Comparison of ENCODE assay signal across 8 mouse cellular contexts in genomic region chr2:74578843-74579489, GRCm38 (mm10). TPM values are rescaled to one million over a fixed set of nuclear protein-coding genes. Genes with fewer than 3 reads are reported as not detected.
DNase-seq lines count a peak whose midpoint lies in the region; ATAC-seq and TF ChIP-seq lines count a peak whose summit lies in the region.

Lnpk (minus strand) TSS chr2:74579435.

- peak within 1 kb of the TSS; percentile 83 for H3K9ac ChIP-seq in CH12.LX (ENCODE audit: insufficient read depth, low read depth)
- peak within 1 kb of the TSS; percentile 93 for H3K9ac ChIP-seq in forebrain, embryonic 11.5 days (ENCODE audit: low read length)
- peak within 1 kb of the TSS; percentile 85 for H3K9ac ChIP-seq in heart, embryonic 16.5 days (ENCODE audit: low read length)
- H3K9ac ChIP-seq in liver, postnatal 0 days (replicated peaks) = peak within 1 kb of the TSS; percentile 93
- H3K9ac ChIP-seq in neural tube, embryonic 14.5 days (replicated peaks; ENCODE audit: low read depth, low read length) = peak within 1 kb of the TSS; percentile 84

- TF ChIP-seq EP300 in CH12.LX (IDR thresholded peaks at IDR 0.05; ENCODE audit: low read length) = no peak
- TF ChIP-seq EP300 in liver, postnatal 0 days (IDR thresholded peaks at IDR 0.05; ENCODE audit: low read depth) = no peak

- DNase-seq in CH12.LX (ENCODE audit: extremely low read depth) = peak; percentile 83
- peak; percentile 81 for DNase-seq in c-Kit-positive CD71-positive TER-119-negative erythroid progenitor cells, embryonic 14.5 days (ENCODE audit: low read depth)
- peak; percentile 96 for DNase-seq in forebrain, embryonic 11.5 days (ENCODE audit: low spot score)
- peak; percentile 93 to 96 for DNase-seq in kidney, postnatal 4 days
- DNase-seq in liver, postnatal 0 days = peak; percentile 95
- peak; percentile 93 for DNase-seq in testis, postnatal 10 days (ENCODE audit: low spot score)

- H3K4me1 ChIP-seq in CH12.LX (ENCODE audit: control insufficient read depth in 1 of 2, insufficient read depth in 2 of 2) = peaks cover 0 to 15% of the 10 kb centered on the region in 2 experiments; a peak in 2 of 4 replicates
- 0 out of 2 replicates have a peak, but pooled peaks cover 4% of the 10 kb centered on the region for H3K4me1 ChIP-seq in forebrain, embryonic 11.5 days (replicated peaks; ENCODE audit: control insufficient read depth, insufficient read depth, low read length)
- H3K4me1 ChIP-seq in heart, embryonic 16.5 days (ENCODE audit: control insufficient read depth, insufficient read depth, low read length) = peaks cover 8% of the 10 kb centered on the region
- H3K4me1 ChIP-seq in liver, postnatal 0 days (ENCODE audit: insufficient read depth) = peaks cover 9% of the 10 kb centered on the region
- H3K4me1 ChIP-seq in neural tube, embryonic 14.5 days (ENCODE audit: control insufficient read depth, insufficient read depth, low read length) = peaks cover 7% of the 10 kb centered on the region; the same call in 1 of the 2 replicates

- peak within 1 kb of the TSS; percentile 97 for H3K4me2 ChIP-seq in CH12.LX (ENCODE audit: insufficient read depth, low read depth, poor library complexity, severe bottlenecking)
- peak within 1 kb of the TSS; percentile 94 for H3K4me2 ChIP-seq in forebrain, embryonic 11.5 days (ENCODE audit: low read depth, low read length, severe bottlenecking)
- H3K4me2 ChIP-seq in heart, embryonic 16.5 days (ENCODE audit: low read depth, low read length) = peak within 1 kb of the TSS; percentile 96
- H3K4me2 ChIP-seq in liver, postnatal 0 days (ENCODE audit: low read depth, low read length) = peak within 1 kb of the TSS; percentile 96
- H3K4me2 ChIP-seq in neural tube, embryonic 14.5 days (ENCODE audit: low read depth, low read length) = peak within 1 kb of the TSS; percentile 83

- dilution Hi-C loops in CH12.LX (cut with MboI; ENCODE audit: extremely low pct_ligation_motif_present, extremely low pct_unique_long_range_greater_than_20kb, low sequenced_read_pairs) = no loop called here

- in situ Hi-C loops in CH12.LX (cut with MboI; ENCODE audit: low pct_ligation_motif_present, low pct_unique_long_range_greater_than_20kb, low sequenced_read_pairs) = no loop called here

- under 1% methylated on average over 34 of the region's 34 CpGs for WGBS in forebrain, embryonic 11.5 days
- WGBS in heart, embryonic 16.5 days = under 1% methylated on average over 34 of the region's 34 CpGs
- WGBS in liver, postnatal 0 days (ENCODE audit: insufficient replicate concordance) = under 1% methylated on average over 34 of the region's 34 CpGs
- under 1% methylated on average over 33 of the region's 34 CpGs for WGBS in neural tube, embryonic 14.5 days

- no peaks in the 10 kb centered on the region for H3K9me3 ChIP-seq in CH12.LX (replicated peaks; ENCODE audit: low read length)
- H3K9me3 ChIP-seq in forebrain, embryonic 11.5 days (ENCODE audit: control insufficient read depth, low read length) = no peaks in the 10 kb centered on the region
- no peaks in the 10 kb centered on the region for H3K9me3 ChIP-seq in heart, embryonic 16.5 days (replicated peaks; ENCODE audit: control insufficient read depth, low read length)
- H3K9me3 ChIP-seq in liver, postnatal 0 days (ENCODE audit: low read length) = no peaks in the 10 kb centered on the region
- no peaks in the 10 kb centered on the region for H3K9me3 ChIP-seq in neural tube, embryonic 14.5 days (ENCODE audit: control insufficient read depth, low read length)

- ATAC-seq in forebrain, embryonic 11.5 days (replicated peaks; ENCODE audit: low FRiP score) = peak; percentile 100
- ATAC-seq in heart, embryonic 16.5 days (replicated peaks; ENCODE audit: extremely low read depth, insufficient read depth, low FRiP score) = peak; percentile 100
- peak; percentile 98 for ATAC-seq in liver, postnatal 0 days
- peak; percentile 100 for ATAC-seq in neural tube, embryonic 14.5 days (ENCODE audit: low read depth)

- H3K79me2 ChIP-seq in CH12.LX (replicated peaks; ENCODE audit: control insufficient read depth, extremely low read depth, insufficient read depth, poor library complexity, severe bottlenecking) = peaks cover 14% of the 10 kb centered on the region

- TF ChIP-seq CTCF in CH12.LX (conservative IDR thresholded peaks at IDR 0.05 in 1 of 2, IDR thresholded peaks at IDR 0.05 in 1 of 2; ENCODE audit: low read depth in 2 of 2, low read length in 2 of 2) = no peak
- TF ChIP-seq CTCF in liver, postnatal 0 days (IDR thresholded peaks at IDR 0.05; ENCODE audit: low read depth) = peak; percentile 6; the same call in 1 of the 2 replicates

- no peaks in the 10 kb centered on the region for H3K36me3 ChIP-seq in CH12.LX (replicated peaks in 1 of 2; ENCODE audit: control insufficient read depth in 1 of 2, insufficient read depth in 1 of 2, low read length in 1 of 2)
- H3K36me3 ChIP-seq in forebrain, embryonic 11.5 days (ENCODE audit: control insufficient read depth, insufficient read depth, low read length) = no peaks in the 10 kb centered on the region
- H3K36me3 ChIP-seq in heart, embryonic 16.5 days (ENCODE audit: control insufficient read depth, insufficient read depth) = no peaks in the 10 kb centered on the region
- no peaks in the 10 kb centered on the region for H3K36me3 ChIP-seq in liver, postnatal 0 days (replicated peaks; ENCODE audit: insufficient read depth, low read length)
- no peaks in the 10 kb centered on the region for H3K36me3 ChIP-seq in neural tube, embryonic 14.5 days (ENCODE audit: control insufficient read depth, insufficient read depth, low read length)

- H3K27ac ChIP-seq in CH12.LX (ENCODE audit: insufficient read depth, low read depth) = peak within 1 kb of the TSS; percentile 10; the same call in 1 of the 2 replicates
- peak within 1 kb of the TSS; percentile 51; the same call in 1 of the 2 replicates for H3K27ac ChIP-seq in forebrain, embryonic 11.5 days (ENCODE audit: low read depth, low read length)
- H3K27ac ChIP-seq in heart, embryonic 16.5 days (ENCODE audit: low read length) = peak within 1 kb of the TSS; percentile 68
- peak within 1 kb of the TSS; percentile 95 for H3K27ac ChIP-seq in liver, postnatal 0 days (ENCODE audit: low read depth)
- peak within 1 kb of the TSS; percentile 77 for H3K27ac ChIP-seq in neural tube, embryonic 14.5 days (ENCODE audit: low read depth, low read length)

- TF ChIP-seq POLR2A in CH12.LX (IDR thresholded peaks at IDR 0.05; ENCODE audit: low read depth, low read length) = peak; percentile 90

- no peak for TF ChIP-seq RAD21 in CH12.LX (IDR thresholded peaks at IDR 0.05; ENCODE audit: low read depth, low read length)

- H3K4me3 ChIP-seq in CH12.LX (replicated peaks in 1 of 3; ENCODE audit: low read depth in 2 of 3, low read length in 2 of 3, poor library complexity in 1 of 3) = peak within 1 kb of the TSS; percentile 68 to 95 (median 91)
- H3K4me3 ChIP-seq in forebrain, embryonic 11.5 days (ENCODE audit: low read depth, low read length) = peak within 1 kb of the TSS; percentile 93
- peak within 1 kb of the TSS; percentile 77 for H3K4me3 ChIP-seq in heart, embryonic 16.5 days (ENCODE audit: low read length)
- peak within 1 kb of the TSS; percentile 98 for H3K4me3 ChIP-seq in liver, postnatal 0 days (ENCODE audit: low read depth, low read length)
- peak within 1 kb of the TSS; percentile 98 for H3K4me3 ChIP-seq in neural tube, embryonic 14.5 days (ENCODE audit: low read depth, low read length)

- no peaks in the 10 kb centered on the region for H3K27me3 ChIP-seq in CH12.LX (replicated peaks)
- H3K27me3 ChIP-seq in forebrain, embryonic 11.5 days (ENCODE audit: control insufficient read depth, insufficient read depth, low read length) = no peaks in the 10 kb centered on the region
- no peaks in the 10 kb centered on the region for H3K27me3 ChIP-seq in heart, embryonic 16.5 days (ENCODE audit: control insufficient read depth, insufficient read depth, low read length)
- H3K27me3 ChIP-seq in liver, postnatal 0 days (ENCODE audit: insufficient read depth, low read length) = no peaks in the 10 kb centered on the region
- H3K27me3 ChIP-seq in neural tube, embryonic 14.5 days (ENCODE audit: control insufficient read depth, insufficient read depth, low read length) = no peaks in the 10 kb centered on the region

TF ChIP-seq in CH12.LX, 34 proteins besides CTCF, POLR2A, EP300 and RAD21 (continues in another document):
- TF ChIP-seq MYC (IDR thresholded peaks at IDR 0.05; ENCODE audit: low read depth, low read length) (0 out of 2 replicates have a peak, but pooled peaks have one; percentile 22), JUN (IDR thresholded peaks at IDR 0.05; ENCODE audit: insufficient read depth, low read depth, low read length) (no peak), MAX (IDR thresholded peaks at IDR 0.05; ENCODE audit: low read length) (peak; percentile 95), TBP (conservative IDR thresholded peaks at IDR 0.05; ENCODE audit: low read depth, low read length) (0 out of 2 replicates have a peak, but pooled peaks have one; percentile 39), UBTF (IDR thresholded peaks at IDR 0.05; ENCODE audit: low read depth, low read length) (0 out of 2 replicates have a peak, but pooled peaks have one; percentile 34), POLR2AphosphoS2 (IDR thresholded peaks at IDR 0.05; ENCODE audit: low read depth, low read length) (peak; percentile 76; the same call in 1 of the 2 replicates), E2F4 (IDR thresholded peaks at IDR 0.05; ENCODE audit: insufficient replicate concordance, low read depth, low read length) (0 out of 2 replicates have a peak, but pooled peaks have one; percentile 64), ZC3H11A (IDR thresholded peaks at IDR 0.05; ENCODE audit: low read depth, low read length) (no peak), USF1 (IDR thresholded peaks at IDR 0.05; ENCODE audit: low read depth, low read length) (peak; percentile 98), MAZ (IDR thresholded peaks at IDR 0.05; ENCODE audit: low read depth, low read length) (peak; percentile 47), ZMIZ1 (IDR thresholded peaks at IDR 0.05; ENCODE audit: low read depth, low read length) (peak; percentile 81), CHD1 (IDR thresholded peaks at IDR 0.05; ENCODE audit: low read depth, low read length) (no peak), JUND (conservative IDR thresholded peaks at IDR 0.05; ENCODE audit: low read depth, low read length) (no peak), ZNF384 (IDR thresholded peaks at IDR 0.05; ENCODE audit: low read depth, low read length) (no peak), ETS1 (conservative IDR thresholded peaks at IDR 0.05; ENCODE audit: low read depth, low read length) (no peak), IRF4 (IDR thresholded peaks at IDR 0.05; ENCODE audit: low read depth, low read length) (peak; percentile 57)

RNA-seq across cellular contexts. Expression of gene Lnpk, which starts in this region (rescaled TPM):
- total RNA-seq in CH12.LX (2012; rRNA removed) (21.1 and 21.2 TPM in 2 replicates), CH12.LX (2014; rRNA removed) (51.7 and 61.1 TPM in 2 replicates)
- polyA plus RNA-seq in CH12.LX (2012; ENCODE audit: insufficient read length, low read depth) = 32.9 and 37.1 TPM in 2 replicates
- 46.1 and 46.3 TPM in 2 replicates for polyA plus RNA-seq in forebrain, embryonic 11.5 days (2014; fragmentation: Nextera tagmentation; extraction: Ambion mirVana)
- polyA plus RNA-seq in heart, embryonic 16.5 days (2015; fragmentation: Nextera tagmentation; extraction: Ambion mirVana) = 15.2 and 17.1 TPM in 2 replicates
- 9.6 and 11.1 TPM in 2 replicates for polyA plus RNA-seq in liver, postnatal 0 days (2015; fragmentation: Nextera tagmentation; extraction: Ambion mirVana)
- 56.4 and 57.6 TPM in 2 replicates for polyA plus RNA-seq in neural tube, embryonic 14.5 days (2014; fragmentation: Nextera tagmentation; extraction: Ambion mirVana)

Comparison
In these comparisons a context has a peak if more than half of its experiments do, and no peak if none do; other contexts are left out.
1. Peak in every context shown above with its lines: DNase-seq, ATAC-seq, H3K4me3 ChIP-seq and H3K27ac ChIP-seq.
2. H3K27ac ChIP-seq: peak in every context shown above with its lines; median percentile 95 in liver, postnatal 0 days; 77 in neural tube, embryonic 14.5 days; 68 in heart, embryonic 16.5 days; 51 in forebrain, embryonic 11.5 days; 10 in CH12.LX.